Mouse (Mus musculus): ENCODE results near the gene Zkscan17.
"Not testable (repeated sequence)": the region's sequence is repeated elsewhere in the genome, so short reads cannot be mapped to it uniquely, and the experiment has no call there.

The Zkscan17 gene

DNA sequence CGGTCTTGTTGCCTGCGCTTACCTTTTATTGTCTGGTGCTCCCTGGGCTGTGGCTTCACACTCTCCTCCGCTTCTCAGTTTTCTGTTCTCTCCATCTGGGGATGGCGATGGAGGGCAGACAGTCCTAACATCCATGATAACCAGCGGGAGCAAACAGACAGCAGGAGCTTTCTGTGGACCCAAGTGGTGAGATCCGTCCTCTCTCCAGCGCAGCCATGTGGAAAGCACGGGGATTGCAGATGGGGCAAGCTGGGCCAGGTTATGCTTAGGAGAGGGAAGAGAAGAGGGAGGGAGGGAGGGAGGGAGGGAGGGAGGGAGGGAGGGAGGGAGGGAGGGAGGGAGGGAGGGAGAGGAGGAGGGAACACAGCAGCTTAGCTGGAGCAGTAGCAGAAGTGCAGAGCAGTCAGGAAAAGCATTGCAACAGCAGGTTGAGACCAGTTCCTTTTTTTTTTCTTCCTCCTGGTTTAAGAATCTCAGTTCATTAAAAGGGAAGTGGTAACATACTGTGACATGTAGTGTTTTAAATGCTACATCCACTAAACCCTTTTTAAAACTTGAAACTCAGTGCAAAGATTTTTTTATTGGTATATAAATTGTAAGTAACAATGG, at the start of gene Zkscan17:
TSS of gene Zkscan17 (minus strand) at position 280 of the 609 bp plus-strand sequence.
- peak; percentile 43 for DNase-seq (ENCODE audit: extremely low read depth, low read depth)

DNA sequence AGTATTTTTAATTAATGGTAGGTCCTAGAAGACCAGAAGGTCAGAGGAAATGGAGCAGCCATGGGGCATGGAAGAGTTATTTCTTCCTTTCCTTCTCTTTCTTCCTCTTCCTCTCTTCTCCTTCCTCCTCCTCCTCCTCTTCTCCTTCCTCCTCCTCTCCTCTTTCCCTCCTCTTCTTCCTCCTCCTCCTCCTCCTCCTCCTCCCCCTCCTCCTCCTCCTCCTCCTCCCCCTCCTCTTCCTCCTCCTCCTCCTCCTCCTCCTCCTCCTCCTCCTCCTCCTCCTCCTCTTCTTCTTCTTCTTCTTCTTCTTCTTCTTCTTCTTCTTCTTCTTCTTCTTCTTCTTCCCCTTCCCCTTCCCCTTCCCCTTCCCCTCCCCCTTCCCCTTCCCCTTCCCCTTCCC, 49.6 kb upstream of the Zkscan17 start, which contains the start of gene Olfr222:
TSS of gene Olfr222 (minus strand) at position 101 of the 400 bp plus-strand sequence.
- DNase-seq (ENCODE audit: extremely low read depth, low read depth) = not testable (repeated sequence)

GRCm38 (mm10) chr11:59575726-59576125, 49.2 kb upstream of the Zkscan17 start:
- DNase-seq (ENCODE audit: extremely low read depth, low read depth) = no peak

- DNase-seq (ENCODE audit: extremely low read depth, low read depth) = no peak
These were observed 42.8 kb upstream of the Zkscan17 start for GRCm38 (mm10) chr11:59569306-59569705.

DNA sequence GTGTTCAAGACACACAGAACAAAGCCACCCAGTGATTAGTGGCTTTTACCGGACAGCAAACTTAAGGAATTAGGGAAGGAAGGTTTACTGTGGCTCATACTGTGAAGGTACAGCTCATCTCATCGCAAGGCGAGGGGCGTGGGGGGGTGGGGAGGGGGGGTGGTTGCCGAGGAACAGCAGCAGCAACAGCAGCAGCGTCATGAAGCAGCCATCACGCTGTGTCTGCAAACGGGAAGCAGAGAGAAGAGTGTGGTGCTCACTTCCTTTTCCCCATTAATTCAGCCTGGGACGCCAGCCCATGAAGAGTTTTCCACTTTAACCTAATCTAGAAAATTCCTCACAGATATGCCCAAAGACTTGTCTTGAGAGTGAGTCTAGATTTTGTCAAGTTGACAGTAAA, 36.3 kb upstream of the Zkscan17 start:
- DNase-seq (ENCODE audit: extremely low read depth, low read depth) = no peak

- no peak for DNase-seq (ENCODE audit: extremely low read depth, low read depth)
These were observed 35.8 kb upstream of the Zkscan17 start for GRCm38 (mm10) chr11:59562336-59562735.

DNA sequence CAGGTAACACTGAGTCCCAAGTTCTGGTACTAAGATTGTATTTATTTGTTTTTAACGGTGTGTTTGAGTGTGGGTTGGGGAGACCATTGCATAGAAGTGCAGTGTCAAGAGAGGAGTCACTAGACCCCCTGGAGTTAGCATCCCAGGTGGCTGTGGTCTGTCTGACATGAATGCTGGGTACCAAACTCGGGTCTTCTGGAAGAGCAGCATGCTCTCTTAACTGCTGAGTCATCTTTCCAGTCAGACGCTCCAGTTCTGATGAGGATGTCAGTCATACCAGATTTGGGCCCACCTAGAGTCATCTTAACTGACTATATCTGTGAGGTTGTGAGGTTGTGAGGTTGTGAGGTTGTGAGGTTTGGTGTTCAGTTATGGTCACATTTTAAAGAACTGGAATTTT, 34.4 kb upstream of the Zkscan17 start:
- DNase-seq (ENCODE audit: extremely low read depth, low read depth) = no peak

GRCm38 (mm10) chr11:59554535-59554934, 28.0 kb upstream of the Zkscan17 start:
- no peak for DNase-seq (ENCODE audit: extremely low read depth, low read depth)

- DNase-seq (ENCODE audit: extremely low read depth, low read depth) = no peak
These were observed 27.6 kb upstream of the Zkscan17 start for GRCm38 (mm10) chr11:59554127-59554526.

- no peak for DNase-seq (ENCODE audit: extremely low read depth, low read depth)
These were observed 17.5 kb upstream of the Zkscan17 start for GRCm38 (mm10) chr11:59544005-59544404.

DNA sequence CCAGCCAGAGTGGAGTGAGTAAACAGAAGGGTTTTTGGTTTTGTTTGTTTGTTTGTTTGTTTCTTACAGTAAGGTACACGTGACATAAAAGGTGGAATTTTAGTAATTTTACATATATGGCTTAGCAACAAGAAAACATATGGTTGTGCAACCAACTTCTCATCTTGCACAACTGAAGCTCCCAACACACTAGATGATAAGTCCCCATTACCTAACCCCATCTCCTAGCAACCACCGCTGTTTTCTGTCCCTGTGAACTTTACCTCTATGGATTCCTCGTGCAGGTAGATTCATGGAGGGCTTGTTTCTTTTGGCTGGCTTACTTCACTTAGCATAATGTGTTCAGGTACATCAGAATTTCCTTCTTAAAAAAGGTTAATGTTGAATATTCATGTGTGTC, 16.8 kb upstream of the Zkscan17 start:
- DNase-seq (ENCODE audit: extremely low read depth, low read depth) = no peak

DNA sequence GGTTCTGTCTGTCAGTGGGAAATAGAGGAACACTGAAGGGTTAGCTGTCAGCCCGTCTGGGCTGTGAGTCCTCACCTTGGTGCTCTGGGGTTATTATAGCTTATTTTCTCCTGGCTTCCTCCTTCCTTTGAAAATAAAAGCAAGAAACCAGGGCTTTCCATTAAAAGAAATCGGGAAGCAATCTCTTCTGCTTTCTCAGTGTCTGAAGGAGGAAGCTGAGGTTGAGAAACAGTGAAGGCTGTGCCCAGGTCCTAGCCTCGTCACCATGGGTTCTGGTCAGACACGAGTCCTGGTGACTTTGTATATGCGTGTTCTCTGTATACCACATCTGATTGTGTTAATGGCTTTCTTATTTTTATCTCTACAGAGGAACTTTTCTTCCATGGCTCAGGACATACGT, 15.9 kb upstream of the Zkscan17 start:
- DNase-seq (ENCODE audit: extremely low read depth, low read depth) = no peak

- peak; percentile 11 for DNase-seq (ENCODE audit: extremely low read depth, low read depth)
These were observed 14.8 kb upstream of the Zkscan17 start, which contains the start of gene Nlrp3 for GRCm38 (mm10) chr11:59541324-59541723. TSS of gene Nlrp3 (plus strand) at chr11:59541568.

GRCm38 (mm10) chr11:59540123-59540522, 13.6 kb upstream of the Zkscan17 start:
- peak; percentile 24 for DNase-seq (ENCODE audit: extremely low read depth, low read depth)

DNA sequence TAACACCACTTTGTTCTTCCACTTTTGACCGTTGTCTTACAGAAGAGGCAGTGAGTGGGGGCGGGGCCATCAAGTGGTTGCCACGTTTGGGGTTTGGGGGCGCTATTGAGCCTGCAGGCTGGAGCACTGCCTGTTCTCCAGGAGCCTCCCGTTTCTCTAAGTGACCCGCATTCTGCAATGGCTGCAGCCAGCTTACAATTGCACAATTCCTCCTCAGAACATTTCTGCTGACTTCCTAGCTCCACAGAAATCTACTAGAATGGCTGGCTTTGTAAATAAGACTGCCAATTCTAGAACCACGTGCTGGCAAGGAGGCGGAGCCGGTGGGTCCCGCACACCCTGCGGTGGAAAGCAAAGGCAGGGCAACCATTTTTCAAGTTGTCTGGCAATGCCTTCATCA, 11.8 kb upstream of the Zkscan17 start:
- peak; percentile 43 for DNase-seq (ENCODE audit: extremely low read depth, low read depth)

DNA sequence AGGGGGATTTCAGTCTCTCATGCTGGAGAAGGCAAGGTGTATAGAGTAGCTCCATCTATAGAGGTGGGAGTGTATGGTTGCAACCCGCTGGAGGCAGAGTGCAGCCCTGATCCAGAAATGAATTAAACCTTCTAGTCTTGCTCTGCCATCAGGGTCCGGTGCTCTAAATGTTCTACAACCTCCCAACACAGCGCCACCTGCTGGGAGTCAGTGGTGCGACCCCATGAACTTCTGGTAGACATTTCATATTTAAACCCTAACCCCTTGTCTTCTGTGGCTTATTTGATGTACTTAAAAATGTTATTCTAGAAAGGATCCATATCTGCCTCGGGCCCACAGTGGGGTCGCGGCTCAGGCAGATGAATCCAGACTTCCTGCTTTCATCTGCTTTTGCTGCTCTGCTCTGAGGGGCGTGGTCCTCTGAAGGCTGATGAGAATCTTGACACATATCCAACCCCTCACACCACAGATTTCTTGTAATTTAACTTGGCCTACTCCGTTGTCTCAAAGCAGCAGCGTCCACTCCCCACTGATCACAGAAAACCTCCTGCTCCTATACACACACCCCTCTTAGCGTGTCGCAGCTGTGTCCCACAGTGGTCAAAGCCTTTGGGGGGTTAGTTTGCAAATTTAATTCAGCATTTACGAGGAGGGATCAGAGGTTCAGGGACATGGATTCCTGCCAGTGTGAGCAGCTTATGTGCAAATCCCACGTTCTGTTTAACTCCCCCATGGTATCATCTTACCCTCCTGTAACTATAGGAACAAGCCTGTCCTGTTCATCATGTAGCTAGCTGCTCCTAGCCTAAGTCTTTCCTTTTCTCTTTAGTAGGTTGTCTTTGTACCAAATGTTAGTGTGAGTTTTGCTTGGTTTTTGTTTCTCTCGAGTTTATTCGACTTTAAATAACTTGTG, 10.9 kb upstream of the Zkscan17 start:
- DNase-seq (ENCODE audit: extremely low read depth, low read depth) = peak; percentile 25

DNA sequence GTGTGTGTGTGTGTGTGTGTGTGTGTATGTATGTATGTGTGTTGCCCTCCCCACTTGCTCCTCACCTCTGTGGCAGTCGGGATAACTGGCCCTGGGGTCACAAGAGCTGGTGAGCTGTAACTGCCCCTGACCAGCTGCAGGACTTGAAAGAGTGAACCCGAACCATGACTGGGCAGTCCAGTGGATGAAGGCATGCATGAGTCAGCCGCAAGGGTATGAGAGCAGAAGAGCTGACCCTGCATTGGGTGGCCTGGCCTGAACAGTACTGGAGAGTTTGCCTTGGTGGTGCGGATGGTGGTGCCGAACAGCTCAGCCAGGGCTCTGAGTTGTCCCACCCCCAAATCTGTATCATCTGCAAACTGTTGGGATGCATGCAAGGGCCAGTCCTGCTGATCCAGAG, 5.0 kb upstream of the Zkscan17 start:
- no peak for DNase-seq (ENCODE audit: extremely low read depth, low read depth)

DNA sequence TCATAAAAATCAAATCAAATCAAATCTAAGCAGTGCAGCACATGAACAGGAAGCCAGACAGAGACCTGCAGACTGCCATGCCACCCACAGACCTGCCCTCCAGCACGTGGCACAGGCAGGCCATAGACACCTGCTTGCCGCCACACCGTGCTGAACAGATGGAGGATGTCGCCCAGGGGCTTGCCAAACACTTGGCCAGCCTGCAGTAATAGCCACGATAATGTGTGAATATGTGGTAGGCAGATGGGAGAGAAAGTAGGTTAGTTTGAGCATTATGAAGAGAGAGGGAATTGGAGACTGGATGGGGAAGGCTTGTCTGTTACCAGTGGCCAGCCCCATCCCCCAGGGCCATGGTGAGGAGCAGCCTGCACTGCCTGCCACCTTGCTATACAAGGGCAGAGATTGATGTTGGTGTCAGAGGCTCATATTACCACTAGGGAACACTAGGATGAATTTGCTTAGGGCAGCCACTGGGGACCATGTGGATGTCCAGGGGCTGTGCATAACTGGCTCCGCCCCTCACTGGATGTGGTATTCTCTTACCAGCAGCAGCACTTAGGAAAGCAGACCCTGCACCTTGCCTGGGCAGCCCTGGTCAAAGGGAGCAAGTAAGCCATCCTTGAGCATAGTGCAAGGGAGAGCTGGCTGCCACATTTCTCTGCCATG, 4.5 kb upstream of the Zkscan17 start:
- no peak for DNase-seq (ENCODE audit: extremely low read depth, low read depth)

- DNase-seq (ENCODE audit: extremely low read depth, low read depth) = no peak
These were observed 3.7 kb upstream of the Zkscan17 start for GRCm38 (mm10) chr11:59530221-59530620.

- peak; percentile 68 for DNase-seq (ENCODE audit: extremely low read depth, low read depth)
These were observed 1.3 kb downstream of the Zkscan17 start for GRCm38 (mm10) chr11:59525237-59525636.

GRCm38 (mm10) chr11:59524150-59524549, 2.4 kb downstream of the Zkscan17 start:
- DNase-seq (ENCODE audit: extremely low read depth, low read depth) = no peak

Data from MEL-GATA-1-ER (cell line).